Mouse (Mus musculus): ENCODE measurements around the gene Idi1.
"Not testable (repeated sequence)": the region's sequence is repeated elsewhere in the genome, so short reads cannot be mapped to it uniquely, and the experiment has no call there.

The Idi1 gene

DNA sequence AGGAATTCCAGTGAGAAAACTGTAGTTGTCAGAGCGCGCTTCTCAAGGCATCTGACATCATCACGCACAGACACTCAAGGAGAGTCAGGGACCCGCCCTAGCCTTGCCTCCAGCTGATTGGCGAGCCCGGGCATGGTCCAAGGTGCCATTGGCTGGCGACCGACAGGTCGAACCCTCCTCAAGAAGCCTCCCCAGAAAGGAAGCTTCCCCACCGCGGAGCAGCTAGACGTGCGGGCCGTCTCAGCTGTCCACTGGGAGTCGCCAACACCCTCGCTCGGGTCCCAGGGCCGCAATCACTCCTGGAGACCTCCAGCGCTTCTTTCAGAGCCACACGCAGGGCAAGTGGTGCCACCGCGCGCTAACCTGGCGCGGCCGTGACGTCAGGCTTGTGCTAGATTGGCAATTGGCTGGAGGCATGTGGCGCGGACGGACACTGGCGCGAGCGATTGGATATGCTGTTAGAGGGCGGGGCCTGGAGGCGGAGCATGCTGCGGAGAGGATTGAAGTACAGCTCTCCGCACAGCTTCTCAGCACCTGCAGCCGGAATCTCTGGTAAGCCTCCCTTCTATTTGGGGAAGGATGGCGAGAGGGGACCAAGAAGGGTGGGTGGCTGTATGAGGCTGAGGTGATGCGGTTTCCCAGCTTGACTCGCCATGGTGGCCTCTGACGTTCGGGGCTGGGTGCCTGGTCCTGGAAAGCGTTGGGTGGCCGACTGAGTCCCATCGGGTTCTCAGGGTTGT lies at the start of gene Idi1:
Gene Idi1, plus strand, starts transcription at position 57 of the 740 bp plus-strand sequence.
- DNase-seq (ENCODE audit: low spot score in 2 of 2) = peak; percentile 97 to 98

DNA sequence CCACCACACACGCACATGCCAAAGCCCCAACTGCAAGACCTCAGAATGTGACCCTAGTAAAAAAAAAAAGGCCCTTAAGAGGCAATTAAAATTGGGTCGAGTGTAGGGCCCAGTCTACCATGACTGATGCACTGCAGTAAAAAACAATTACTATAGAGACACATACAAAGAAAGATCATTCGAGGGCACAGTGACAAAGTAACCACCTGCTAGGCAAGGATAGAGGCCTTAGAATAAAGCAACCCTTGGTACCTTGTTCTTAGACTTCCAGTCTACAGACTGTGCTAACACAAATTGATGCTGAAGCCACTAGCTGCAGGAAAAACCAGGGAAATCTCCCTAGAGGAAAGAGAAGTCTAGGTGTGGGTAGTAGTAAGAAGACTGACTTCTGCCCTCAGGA lies 46.9 kb upstream of the Idi1 start:
- DNase-seq (ENCODE audit: low spot score in 2 of 2) = no peak

DNA sequence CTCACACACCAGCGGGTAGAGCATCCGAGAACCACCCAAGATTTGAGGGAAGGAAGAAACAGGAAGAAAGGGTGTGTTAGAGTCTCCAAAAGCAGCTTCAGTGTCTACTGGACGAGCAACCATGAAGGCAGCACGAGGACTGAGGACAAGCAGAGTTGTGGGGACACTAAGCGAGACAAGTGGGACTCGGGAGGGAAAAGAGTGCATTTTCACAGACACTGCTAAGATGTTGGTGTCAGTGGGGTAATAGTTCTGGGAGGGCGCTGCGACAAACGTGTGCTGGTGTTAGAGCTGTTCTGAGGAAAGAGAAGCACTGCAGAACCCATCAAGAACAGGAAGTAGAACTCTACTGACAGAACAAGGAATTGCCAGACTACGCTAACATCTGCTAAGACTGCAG lies 46.2 kb upstream of the Idi1 start:
- no peak for DNase-seq (ENCODE audit: low spot score in 2 of 2)

DNA sequence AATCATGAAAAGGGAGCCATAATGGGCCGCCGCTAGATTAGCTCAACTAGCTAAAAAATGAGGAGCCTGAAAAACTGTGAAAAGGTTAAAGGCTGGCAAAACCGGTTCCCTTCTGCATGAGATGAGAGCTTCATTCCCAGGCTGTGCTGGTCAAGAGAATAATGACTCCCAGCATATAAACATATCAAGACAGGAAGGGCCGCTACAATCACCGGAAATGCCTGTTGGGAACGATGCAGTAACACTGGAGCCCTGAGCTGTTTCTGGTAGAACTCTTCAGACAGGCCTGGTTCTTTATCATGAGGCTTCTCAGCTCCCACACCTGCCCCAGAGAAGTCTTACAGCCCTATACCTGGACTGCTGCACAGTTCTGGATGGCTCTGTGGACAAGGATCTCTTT lies 45.4 kb upstream of the Idi1 start:
- no peak for DNase-seq (ENCODE audit: low spot score in 2 of 2)

DNA sequence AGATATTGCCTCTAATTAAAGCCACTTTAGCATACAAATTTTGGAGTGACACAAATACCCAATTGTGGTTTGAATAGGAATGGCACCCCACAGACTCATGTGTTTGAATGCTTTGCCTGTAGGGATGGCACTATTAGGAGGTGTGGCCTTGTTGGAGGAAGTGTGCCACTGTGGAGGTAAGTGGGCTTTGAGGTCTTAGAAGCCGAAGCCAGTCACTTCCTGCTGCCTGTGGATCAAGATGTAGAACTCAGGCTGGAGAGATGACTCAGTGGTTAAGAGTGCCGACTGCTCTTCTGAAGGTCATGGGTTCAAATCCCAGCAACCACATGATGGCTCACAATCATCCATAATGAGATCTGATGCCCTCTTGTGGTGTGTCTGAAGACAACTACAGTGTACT lies 44.4 kb upstream of the Idi1 start:
- no peak for DNase-seq (ENCODE audit: low spot score in 2 of 2)

DNA sequence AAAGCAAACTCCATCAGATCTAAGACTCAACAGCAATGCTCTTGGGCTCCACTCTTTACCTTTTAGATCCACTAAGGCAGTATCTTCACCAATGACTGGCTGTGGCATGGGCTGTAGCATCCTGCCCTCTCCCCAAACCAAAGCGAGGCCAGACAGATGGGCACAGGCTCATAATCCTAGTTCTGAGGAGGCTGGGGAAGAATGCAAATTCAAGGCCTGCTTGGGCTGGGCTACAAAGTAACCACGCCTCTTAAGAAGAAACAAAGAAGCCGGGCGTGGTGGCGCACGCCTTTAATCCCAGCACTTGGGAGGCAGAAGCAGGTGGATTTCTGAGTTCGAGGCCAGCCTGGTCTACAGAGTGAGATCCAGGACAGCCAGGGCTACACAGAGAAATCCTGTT lies 43.5 kb upstream of the Idi1 start:
- DNase-seq (ENCODE audit: low spot score in 2 of 2) = not testable (repeated sequence)

DNA sequence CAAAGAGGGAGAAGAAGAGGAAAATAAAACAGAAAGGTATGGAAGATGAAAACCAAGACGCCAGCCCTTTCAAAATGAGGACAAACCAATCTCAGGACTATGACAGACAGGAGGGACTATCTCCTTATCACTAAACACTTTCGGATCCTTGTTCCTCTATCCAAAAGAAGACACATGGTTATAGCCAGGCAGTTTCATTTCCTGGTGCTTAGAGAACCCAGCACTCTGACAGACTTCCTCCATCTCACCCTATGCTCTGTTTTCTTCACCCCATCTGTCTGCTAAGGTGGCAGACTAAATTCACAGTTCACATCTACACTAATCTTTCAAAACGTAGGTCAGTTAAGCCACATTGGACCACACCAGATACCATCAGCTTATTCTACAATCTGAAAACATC lies 43.0 kb upstream of the Idi1 start:
- no peak for DNase-seq (ENCODE audit: low spot score in 2 of 2)

DNA sequence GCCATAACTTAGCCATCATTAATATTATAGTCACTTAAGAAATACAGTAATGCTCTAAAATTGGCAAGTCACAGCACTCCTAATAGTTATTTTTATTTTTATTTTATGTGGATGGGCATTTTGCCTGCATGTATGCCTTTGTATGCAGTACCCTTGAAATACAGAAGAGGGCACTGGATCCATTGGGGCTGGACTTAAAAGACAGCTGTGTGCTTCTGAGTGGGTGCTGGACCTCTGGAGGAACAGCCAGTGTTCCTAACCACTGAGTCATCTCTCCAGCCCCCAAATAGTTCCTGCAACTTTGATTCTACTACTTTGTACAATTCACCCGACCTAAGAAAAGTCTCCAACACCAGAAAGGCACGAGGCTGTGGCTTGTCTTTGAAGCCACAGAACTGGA lies 37.6 kb upstream of the Idi1 start:
- no peak for DNase-seq (ENCODE audit: low spot score in 2 of 2)

DNA sequence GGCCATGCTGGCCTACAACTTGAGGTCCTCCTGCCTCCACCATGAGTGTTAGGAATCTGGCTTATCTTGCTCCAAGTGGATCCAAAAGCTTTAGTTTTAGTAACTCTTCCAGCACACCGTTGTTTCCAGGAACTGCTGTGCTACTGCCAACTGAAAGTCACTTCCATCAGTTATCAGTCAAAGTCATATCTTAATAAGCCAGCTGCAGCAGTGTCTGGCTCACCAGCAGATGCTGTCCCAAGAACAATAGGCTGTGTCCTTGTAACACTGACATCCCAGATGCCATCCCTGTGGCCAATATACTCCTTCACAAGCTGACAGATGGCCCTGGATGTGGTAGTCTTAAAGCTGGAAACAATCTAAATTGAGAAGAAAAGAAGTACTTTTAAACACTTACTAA lies 36.0 kb upstream of the Idi1 start:
- DNase-seq (ENCODE audit: low spot score in 2 of 2) = no peak

DNA sequence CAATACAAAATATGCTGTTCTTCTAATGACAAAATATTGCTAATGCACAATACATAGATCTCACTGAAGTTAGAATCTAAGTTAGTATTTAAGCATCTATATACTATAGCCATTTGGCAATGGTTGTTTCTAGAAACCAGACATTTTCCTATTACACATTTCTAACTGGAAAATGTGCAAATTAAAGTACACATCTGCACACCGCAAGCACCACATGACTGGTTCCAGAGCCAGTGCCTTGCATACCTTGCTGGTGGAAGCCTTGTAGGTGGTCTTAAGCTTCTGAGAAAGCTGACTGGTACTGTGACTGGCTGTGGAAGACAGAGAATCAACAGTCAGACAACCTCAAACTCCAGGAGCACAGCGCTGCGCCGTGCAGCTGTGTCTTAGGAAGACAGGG lies 31.9 kb upstream of the Idi1 start:
- DNase-seq (ENCODE audit: low spot score in 2 of 2) = no peak

GRCm38 (mm10) chr13:8854769-8855168 lies 30.5 kb upstream of the Idi1 start:
- DNase-seq (ENCODE audit: low spot score in 2 of 2) = no peak

GRCm38 (mm10) chr13:8858453-8858852 lies 26.8 kb upstream of the Idi1 start:
- DNase-seq (ENCODE audit: low spot score in 2 of 2) = no peak

DNA sequence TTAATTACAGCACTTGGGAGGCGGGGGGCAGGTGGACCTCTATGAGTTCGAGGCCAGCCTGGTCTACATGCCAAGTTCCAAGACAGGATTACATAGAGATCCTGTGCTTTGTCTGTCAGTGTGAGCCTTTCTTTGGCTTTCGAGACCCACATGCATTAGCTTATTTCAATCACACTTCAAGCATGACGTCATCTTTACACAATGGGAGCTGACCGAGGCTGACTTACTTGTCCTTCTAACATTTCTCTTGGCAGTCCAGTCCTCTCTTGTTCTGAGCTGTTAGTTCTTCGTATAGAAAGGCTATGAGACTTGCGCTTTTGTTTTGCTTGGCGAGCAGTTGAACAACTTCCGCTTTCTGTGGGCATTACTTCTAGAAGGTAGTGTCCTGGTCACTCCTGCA lies 24.4 kb upstream of the Idi1 start:
- no peak for DNase-seq (ENCODE audit: low spot score in 2 of 2)

GRCm38 (mm10) chr13:8864990-8865389 lies 20.3 kb upstream of the Idi1 start:
- no peak for DNase-seq (ENCODE audit: low spot score in 2 of 2)

DNA sequence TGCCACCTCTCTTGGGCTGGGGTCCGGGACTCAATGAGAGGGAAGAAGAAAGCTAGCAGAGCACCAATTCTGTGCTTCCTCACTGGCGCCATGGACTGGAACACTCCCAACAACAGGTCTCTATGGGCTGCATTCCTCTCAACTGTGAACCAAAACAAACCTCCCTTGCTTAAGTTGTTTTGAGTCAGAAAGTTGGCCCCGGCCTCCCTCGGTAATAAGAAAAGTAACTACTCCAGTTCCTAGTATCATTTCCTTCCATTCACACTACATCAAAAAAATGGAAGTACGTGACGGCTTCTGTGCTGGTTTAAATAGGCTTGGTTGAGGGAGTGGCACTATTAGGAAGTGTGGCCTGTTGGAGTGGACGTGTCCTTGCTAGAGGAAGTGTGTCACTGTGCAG lies 18.7 kb upstream of the Idi1 start:
- no peak for DNase-seq (ENCODE audit: low spot score in 2 of 2)

DNA sequence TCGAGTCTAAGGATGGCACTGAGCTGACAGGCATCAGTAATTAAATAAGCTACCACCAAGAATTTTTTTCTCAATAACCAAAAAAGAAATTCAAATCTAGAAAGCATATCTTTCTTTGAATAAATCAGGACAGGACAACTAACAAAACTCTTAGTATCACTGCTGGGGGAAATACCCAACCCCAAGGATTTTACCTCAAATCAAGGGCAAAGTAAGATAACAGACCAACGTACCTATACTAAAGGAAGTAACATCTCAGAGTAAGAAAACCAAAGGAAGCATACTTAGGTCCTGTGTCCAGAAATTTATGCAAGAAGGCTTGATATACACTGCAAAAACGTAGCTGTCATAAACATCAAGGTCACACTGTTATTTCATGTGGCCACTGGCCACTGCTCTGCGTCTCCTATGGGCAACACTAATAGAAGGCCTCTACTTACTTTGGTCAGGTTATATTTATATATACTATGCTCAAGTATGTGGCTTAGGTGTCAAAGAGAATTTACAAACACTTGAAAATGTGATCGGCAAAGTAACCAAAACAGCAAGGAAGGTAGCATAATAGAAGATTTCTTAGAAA lies 15.6 kb upstream of the Idi1 start:
- DNase-seq (ENCODE audit: low spot score in 2 of 2) = no peak

GRCm38 (mm10) chr13:8870160-8870509 lies 15.2 kb upstream of the Idi1 start:
- DNase-seq (ENCODE audit: low spot score in 2 of 2) = no peak

GRCm38 (mm10) chr13:8870510-8871313 lies 14.6 kb upstream of the Idi1 start:
- peak; percentile 87 to 88 for DNase-seq (ENCODE audit: low spot score in 2 of 2)

GRCm38 (mm10) chr13:8871314-8871962 lies 13.9 kb upstream of the Idi1 start, which contains the start of gene Wdr37:
Gene Wdr37 (minus strand): TSS chr13:8871909.
- DNase-seq (ENCODE audit: low spot score in 2 of 2) = peak; percentile 39 to 66

- DNase-seq (ENCODE audit: low spot score in 2 of 2) = no peak
Measured at GRCm38 (mm10) chr13:8873776-8874175, 11.5 kb upstream of the Idi1 start.

DNA sequence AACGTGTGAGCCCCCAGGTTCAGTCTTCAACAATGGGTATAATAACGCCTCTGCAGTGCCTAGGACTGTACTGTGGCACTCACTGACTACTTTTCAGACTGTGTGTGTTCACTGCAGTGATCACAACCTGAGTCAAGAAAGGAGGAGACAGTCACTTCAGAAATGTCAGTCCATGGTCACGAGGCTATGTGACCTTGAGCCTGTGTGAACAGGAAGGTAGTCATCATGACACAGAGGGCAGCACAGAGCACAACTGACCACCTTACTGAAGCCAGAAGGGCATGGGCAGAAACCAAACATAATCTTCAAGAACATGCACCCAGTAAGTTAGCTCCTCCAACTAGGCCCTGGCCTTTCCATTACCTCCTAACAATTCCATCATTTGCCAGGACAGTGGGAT lies 3.7 kb upstream of the Idi1 start:
- DNase-seq (ENCODE audit: low spot score in 2 of 2) = no peak

DNA sequence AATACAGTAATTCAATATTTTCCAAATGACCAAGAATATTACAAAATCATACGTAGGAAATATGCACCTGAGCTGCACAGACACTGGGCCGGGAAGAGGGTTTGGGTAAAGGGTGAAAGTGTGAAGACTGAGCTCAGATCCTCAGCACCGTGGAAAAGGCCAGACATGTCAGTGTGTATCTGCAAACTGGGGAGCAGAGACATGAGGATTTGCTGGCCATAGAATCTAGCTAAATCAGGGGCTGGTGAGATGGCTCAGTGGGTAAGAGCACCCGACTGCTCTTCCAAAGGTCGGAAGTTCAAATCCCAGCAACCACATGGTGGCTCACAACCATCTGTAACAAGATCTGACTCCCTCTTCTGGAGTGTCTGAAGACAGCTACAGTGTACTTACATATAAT lies 1.4 kb upstream of the Idi1 start:
- not testable (repeated sequence) for DNase-seq (ENCODE audit: low spot score in 2 of 2)

Data from right cerebral cortex, postnatal 36 days (tissue).